Mouse (Mus musculus) kidney, postnatal 0 days (tissue): ENCODE results near the gene Mon2. TPM values are rescaled to one million over a fixed set of nuclear protein-coding genes. Genes with fewer than 3 reads are reported as not detected.
A peak's percentile ranks its signal among the peaks of the same experiment; 100 is the strongest.

ENCODE experiments used
- ATAC-seq: fragments of 200-750 bp; cut with Nextera tagmentation; replicated peaks from 2 replicates; pipeline ENCODE4 v1.8.0; 2017; ENCODE audit warnings: low read depth, moderate number of reproducible peaks, moderate TSS enrichment, moderate library complexity; ENCODE audit not compliant: low FRiP score
- DNase-seq: peaks from one replicate; pipeline ENCODE4 v3.0.0-alpha.2; 2016; ENCODE audit warnings: low spot score
- H3K27ac ChIP-seq: fragments of 300-500 bp; sonication (generic); 2 replicates; pipeline ENCODE4 v1.5.1; 2014; ENCODE audit warnings: mild to moderate bottlenecking
- H3K27me3 ChIP-seq: fragments of 300-500 bp; sonication (generic); 2 replicates; pipeline ENCODE4 v1.6.1; 2014; ENCODE audit warnings: low read length, mixed read lengths; ENCODE audit not compliant: insufficient read depth
- H3K36me3 ChIP-seq: fragments of 300-500 bp; sonication (generic); 2 replicates; pipeline ENCODE4 v1.6.1; 2014; ENCODE audit warnings: low read length, mixed read lengths; ENCODE audit not compliant: insufficient read depth
- H3K4me1 ChIP-seq: fragments of 300-500 bp; sonication (generic); replicated peaks from 2 replicates; pipeline ENCODE4 v1.6.1; 2014; ENCODE audit warnings: antibody characterized with exemption, low read length, mixed read lengths; ENCODE audit not compliant: insufficient read depth
- H3K4me2 ChIP-seq: fragments of 300-500 bp; sonication (generic); 2 replicates; pipeline ENCODE4 v1.6.1; 2014; ENCODE audit warnings: mild to moderate bottlenecking, low read length, moderate library complexity, mixed read lengths
- H3K4me3 ChIP-seq: fragments of 300-500 bp; sonication (generic); replicated peaks from 2 replicates; pipeline ENCODE4 v1.5.1; 2014; ENCODE audit warnings: low read depth, low read length
- H3K9ac ChIP-seq: fragments of 300-500 bp; sonication (generic); 2 replicates; pipeline ENCODE4 v1.6.1; 2014; ENCODE audit warnings: low read depth, low read length
- H3K9me3 ChIP-seq: fragments of 300-500 bp; sonication (generic); replicated peaks from 2 replicates; pipeline ENCODE4 v1.6.1; 2016; ENCODE audit warnings: low read length, inconsistent platforms, mixed read lengths
- CTCF ChIP-seq: IDR thresholded peaks from 2 replicates; pipeline ENCODE4 v1.5.1; 2016; ENCODE audit warnings: antibody characterized with exemption, low read depth, mild to moderate bottlenecking, moderate library complexity
- WGBS: fragments of 180-500 bp; shearing (Covaris S2); extraction: QIAGEN DNeasy Blood & Tissue Kit; methylation state at CpG from one replicate; pipeline ENCODE4 v1.1.7; 2014; 5-methylcytosine and 5-hydroxymethylcytosine counted together
- polyA plus RNA-seq: library from polyadenylated mRNA; unstranded; fragments of >200 nt; fragmentation: Nextera tagmentation; extraction: Ambion mirVana; gene quantifications from 2 replicates; pipeline ENCODE4 v1.2.1, GENCODE M21; 2015

Gene Mon2
- polyA plus RNA-seq, 1 experiment from 2014 or later, result 25.5 TPM

DNA sequence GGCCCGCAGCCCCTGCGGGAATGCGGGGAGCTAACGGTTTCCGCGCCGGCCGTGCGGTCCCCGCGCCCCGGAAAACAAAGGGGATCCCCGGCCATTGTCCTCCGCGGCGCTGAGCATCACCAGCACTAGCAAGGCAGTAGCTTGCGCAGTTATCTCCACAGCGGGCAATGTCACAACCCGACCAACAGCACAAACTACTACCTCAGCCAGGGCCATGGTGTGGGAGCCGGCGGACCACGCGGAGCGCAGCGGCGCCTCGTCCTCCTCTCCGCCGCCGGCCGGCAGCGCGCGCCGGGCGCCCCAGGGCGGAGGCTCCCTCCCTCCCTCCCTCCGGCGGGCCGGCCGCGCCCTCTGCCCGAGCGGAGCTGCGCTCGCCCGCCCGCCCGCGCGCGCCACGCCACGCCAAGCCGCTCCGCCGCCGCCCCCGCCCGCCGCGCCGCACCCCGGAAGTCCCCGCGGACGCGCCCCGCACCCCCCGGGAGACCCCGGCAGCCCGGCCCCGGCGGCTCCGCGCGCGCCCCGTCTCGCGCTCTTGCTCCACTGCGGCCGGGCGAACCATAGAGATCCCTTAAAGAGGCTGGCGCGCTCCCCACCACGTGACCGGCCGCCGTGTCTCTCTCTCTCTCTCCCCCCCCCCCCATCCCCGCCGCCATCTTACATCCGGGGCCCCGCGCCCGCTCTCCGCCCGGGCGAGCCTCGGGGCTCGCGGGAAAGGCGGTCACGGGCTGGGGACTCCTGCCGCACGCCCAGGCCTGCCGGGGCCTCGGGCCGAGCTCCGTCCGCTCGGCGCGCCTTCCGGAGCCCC lies 90.6 kb downstream of the Mon2 start:
- peaks cover 12% of the 10 kb centered on the region for H3K4me1 ChIP-seq
- TF ChIP-seq CTCF, result no peak
- H3K4me3 ChIP-seq, result peak overlapping the region; percentile 97
- WGBS, result 0% methylated on average over 35 of the region's 115 CpGs
- peak overlapping the region; percentile 100 for H3K9ac ChIP-seq
- ATAC-seq, result peak; percentile 91
- H3K36me3 ChIP-seq, result 0 out of 2 replicates have a peak, but pooled peaks cover 3% of the 10 kb centered on the region
- H3K27ac ChIP-seq, result peak overlapping the region; percentile 100
- H3K4me2 ChIP-seq, result peak overlapping the region; percentile 70
- peak; percentile 89 for DNase-seq
- no peaks in the 10 kb centered on the region for H3K9me3 ChIP-seq
- no peaks in the 10 kb centered on the region for H3K27me3 ChIP-seq

- ATAC-seq, result 0 out of 2 replicates have a peak, but pooled peaks have one; percentile 0
- DNase-seq, result peak; percentile 76
Measured at GRCm38 (mm10) chr10:122985252-122985514, 91.1 kb downstream of the Mon2 start.

DNA sequence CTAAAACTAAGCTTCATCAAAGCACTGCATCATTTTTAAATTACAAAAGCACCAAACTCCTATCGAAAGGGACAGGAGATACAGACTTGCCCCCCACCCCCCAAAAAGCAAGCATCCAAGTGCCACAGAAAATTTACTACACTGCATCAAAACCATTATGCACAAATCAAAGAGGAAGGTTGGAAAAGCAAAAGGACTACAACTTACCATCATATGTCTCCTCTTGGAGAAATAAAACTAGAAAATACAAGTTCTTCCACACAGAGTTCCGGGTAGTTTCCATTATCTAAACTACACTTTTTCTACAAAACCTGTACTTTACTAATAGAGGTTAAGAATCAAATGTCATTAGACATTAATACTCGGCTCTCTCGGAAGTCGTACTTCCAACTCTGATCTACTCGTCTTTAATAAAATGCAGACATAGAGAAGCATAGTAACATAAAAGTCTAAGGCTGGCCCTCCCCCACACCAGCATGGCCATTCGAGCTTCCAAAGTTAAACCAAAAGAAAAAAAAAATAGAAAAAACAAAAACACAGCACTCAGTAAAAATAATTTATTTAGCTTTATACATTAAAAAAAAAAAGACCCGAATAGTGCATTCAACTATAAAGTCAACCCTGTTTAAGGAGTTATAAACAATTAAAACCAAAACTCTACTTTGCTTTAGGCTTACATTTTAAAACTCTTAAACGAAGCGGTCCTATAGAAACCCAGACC lies 91.6 kb downstream of the Mon2 start:
- TF ChIP-seq CTCF, result no peak
- H3K4me2 ChIP-seq, result peak overlapping the region; percentile 70
- H3K27me3 ChIP-seq, result no peaks in the 10 kb centered on the region
- no peaks in the 10 kb centered on the region for H3K9me3 ChIP-seq
- H3K4me3 ChIP-seq, result peak overlapping the region; percentile 97
- no peak for ATAC-seq
- peaks cover 6% of the 10 kb centered on the region; the same call in 1 of the 2 replicates for H3K36me3 ChIP-seq
- H3K4me1 ChIP-seq, result peaks cover 12% of the 10 kb centered on the region
- WGBS, result 0% methylated on average over 10 of the region's 10 CpGs
- H3K9ac ChIP-seq, result peak overlapping the region; percentile 100
- H3K27ac ChIP-seq, result peak overlapping the region; percentile 100
- DNase-seq, result peak; percentile 56

More at GRCm38 (mm10) chr10:122985252-122985514, 91.1 kb downstream of the Mon2 start:
- peaks cover 12% of the 10 kb centered on the region for H3K4me1 ChIP-seq
- H3K4me2 ChIP-seq, result peak overlapping the region; percentile 70
- no peaks in the 10 kb centered on the region for H3K27me3 ChIP-seq
- under 1% methylated on average over 37 of the region's 37 CpGs for WGBS
- peaks cover 6% of the 10 kb centered on the region; the same call in 1 of the 2 replicates for H3K36me3 ChIP-seq
- peak overlapping the region; percentile 100 for H3K27ac ChIP-seq
- H3K9ac ChIP-seq, result peak overlapping the region; percentile 100
- peak overlapping the region; percentile 97 for H3K4me3 ChIP-seq
- TF ChIP-seq CTCF, result no peak
- H3K9me3 ChIP-seq, result no peaks in the 10 kb centered on the region

- no peaks in the 10 kb centered on the region for H3K9me3 ChIP-seq
- ATAC-seq (no peak), DNase-seq (no peak)
- H3K36me3 ChIP-seq, result peaks cover 6% of the 10 kb centered on the region; the same call in 1 of the 2 replicates
- no peak for TF ChIP-seq CTCF
- WGBS, result 39% methylated on average over 10 of the region's 10 CpGs
- H3K27ac ChIP-seq, result peak overlapping the region; percentile 27; the same call in 1 of the 2 replicates
- H3K27me3 ChIP-seq, result no peaks in the 10 kb centered on the region
- peak overlapping the region; percentile 70 for H3K4me2 ChIP-seq
- H3K4me1 ChIP-seq, result peaks cover 12% of the 10 kb centered on the region
- peak overlapping the region; percentile 97 for H3K4me3 ChIP-seq
- peak overlapping the region; percentile 100 for H3K9ac ChIP-seq
Measured at GRCm38 (mm10) chr10:122983579-122984530, 92.5 kb downstream of the Mon2 start.

- H3K4me3 ChIP-seq, result 0 out of 2 replicates have a peak overlapping the region, but pooled peaks have one; percentile 97
- H3K4me2 ChIP-seq, result peak overlapping the region; percentile 70
- H3K9ac ChIP-seq, result no peak overlapping the region
- H3K9me3 ChIP-seq, result no peaks in the 10 kb centered on the region
- ATAC-seq (no peak), DNase-seq (no peak)
- no peaks in the 10 kb centered on the region for H3K27me3 ChIP-seq
- no peak overlapping the region for H3K27ac ChIP-seq
- TF ChIP-seq CTCF, result no peak
- H3K4me1 ChIP-seq, result peaks cover 8% of the 10 kb centered on the region; the same call in 1 of the 2 replicates
- H3K36me3 ChIP-seq, result peaks cover 6% of the 10 kb centered on the region; the same call in 1 of the 2 replicates
- WGBS, result 66% methylated on average over 11 of the region's 11 CpGs
Measured at GRCm38 (mm10) chr10:122982909-122983578, 93.3 kb downstream of the Mon2 start.
